Mouse (Mus musculus): ENCODE measurements around the gene Fam71e2.

GRCm38 (mm10) chr7:4747156-4747899, 23.8 kb downstream of the Fam71e2 start:
- TF ChIP-seq CTCF (IDR thresholded peaks at IDR 0.05; ENCODE audit: control insufficient read depth, insufficient read depth, insufficient read length): no peak
- no peak for TF ChIP-seq CEBPB (IDR thresholded peaks at IDR 0.05; ENCODE audit: low read depth)
- no peak for TF ChIP-seq FOSL1 (IDR thresholded peaks at IDR 0.05; ENCODE audit: insufficient read depth, low read length, poor library complexity, severe bottlenecking)
- no peak for TF ChIP-seq MAX (IDR thresholded peaks at IDR 0.05)
- no peak for TF ChIP-seq MYOD1 (IDR thresholded peaks at IDR 0.05; ENCODE audit: control insufficient read depth, insufficient read length, low read depth)
